Mouse (Mus musculus) left cerebral cortex, adult 2 months (tissue): Measurements from ENCODE around the gene Slc38a2. TPM values are rescaled to one million over a fixed set of nuclear protein-coding genes. Genes with fewer than 3 reads are reported as not detected.

ENCODE experiments used
- DNase-seq, 2 experiments: peaks; one replicate each; pipeline ENCODE4 v3.0.0; 2021 to 2022; ENCODE audit warnings: low spot score in 2 of 2, mixed read lengths in 1 of 2; ENCODE audit errors: extremely low spot score in 1 of 2
- H3K27ac ChIP-seq: fragments of 200-600 bp; 2 replicates; pipeline ENCODE4 v1.8.1; 2022
- H3K4me3 ChIP-seq: fragments of 200-600 bp; 2 replicates; pipeline ENCODE4 v1.8.1; 2022
- CTCF ChIP-seq: fragments of 200-600 bp; IDR thresholded peaks from 2 replicates; pipeline ENCODE4 v1.8.1; 2022; ENCODE audit warnings: antibody characterized with exemption, mild to moderate bottlenecking, moderate library complexity
- intact Hi-C: fragments of 180-260 bp; cut with DNase I; formaldehyde crosslinking; loops from one replicate; pipeline ENCODE4 v1.15.1; 2025
- total RNA-seq, 2 experiments: library from RNA; stranded (reverse); gene quantifications; 2 replicates each; pipeline ENCODE4 v1.2.3; 2021

The Slc38a2 gene
- total RNA-seq, 2 experiments from 2014 or later, result 96.9 to 108 TPM

DNA sequence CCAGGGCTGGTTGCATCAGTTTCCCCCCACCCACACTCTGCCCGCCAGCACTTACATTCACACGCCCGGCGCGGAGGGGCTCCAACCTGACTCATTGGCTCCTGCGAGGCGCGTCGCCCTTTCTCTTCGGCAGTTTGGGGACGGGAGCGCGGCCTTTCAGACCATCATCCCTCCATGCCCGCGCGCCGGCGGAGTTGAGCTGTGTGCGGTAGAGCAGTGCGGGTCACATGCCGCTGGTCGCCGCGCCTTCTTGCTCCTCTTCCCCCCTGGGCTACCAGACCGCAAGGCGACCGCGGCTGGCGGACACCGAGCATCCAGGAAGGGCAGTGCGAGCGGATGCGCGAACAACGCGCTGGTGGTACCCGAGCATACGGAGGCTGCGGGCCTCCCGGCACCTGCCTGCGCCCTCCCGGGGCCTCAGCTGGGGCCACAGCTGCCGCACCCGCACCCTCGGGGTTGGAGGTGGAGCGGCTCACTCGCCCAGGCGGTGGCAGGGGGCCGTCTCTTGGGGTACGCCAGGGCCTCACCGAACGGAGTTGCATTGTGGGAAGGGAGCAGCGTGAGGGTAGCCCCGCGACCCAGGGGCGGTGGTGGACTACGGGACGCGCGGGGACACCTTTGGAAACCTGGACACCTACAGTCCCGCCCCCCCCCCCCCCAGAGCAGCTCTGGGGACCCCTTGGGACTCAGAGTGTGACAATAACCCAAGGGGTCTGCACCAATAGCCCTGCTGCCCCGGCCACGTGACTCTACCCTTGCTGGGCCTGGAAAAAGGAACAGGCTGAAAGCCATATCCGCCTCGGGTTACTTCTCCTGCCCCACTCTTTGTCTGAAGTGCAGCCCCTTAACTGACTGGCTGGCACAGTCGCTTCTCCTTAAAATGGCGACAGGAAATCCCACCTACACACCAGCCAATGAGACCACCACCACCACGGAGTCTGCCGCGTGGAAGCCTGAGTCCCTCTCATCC, 56.8 kb downstream of the Slc38a2 start, which contains the start of gene Slc38a1:
Gene Slc38a1 (minus strand): TSS at position 478 of the 970 bp plus-strand sequence.
- peak; percentile 53 to 60 for DNase-seq
- Histone ChIP-seq H3K4me3 (peak within 1 kb of the TSS; percentile 84), H3K27ac (peak within 1 kb of the TSS; percentile 98)
- intact Hi-C loops, result loop anchor here (2.0 kb wide), 1 partner anchor 48 kb away; no protein-coding TSS in a partner anchor
- no peak for TF ChIP-seq CTCF

DNA sequence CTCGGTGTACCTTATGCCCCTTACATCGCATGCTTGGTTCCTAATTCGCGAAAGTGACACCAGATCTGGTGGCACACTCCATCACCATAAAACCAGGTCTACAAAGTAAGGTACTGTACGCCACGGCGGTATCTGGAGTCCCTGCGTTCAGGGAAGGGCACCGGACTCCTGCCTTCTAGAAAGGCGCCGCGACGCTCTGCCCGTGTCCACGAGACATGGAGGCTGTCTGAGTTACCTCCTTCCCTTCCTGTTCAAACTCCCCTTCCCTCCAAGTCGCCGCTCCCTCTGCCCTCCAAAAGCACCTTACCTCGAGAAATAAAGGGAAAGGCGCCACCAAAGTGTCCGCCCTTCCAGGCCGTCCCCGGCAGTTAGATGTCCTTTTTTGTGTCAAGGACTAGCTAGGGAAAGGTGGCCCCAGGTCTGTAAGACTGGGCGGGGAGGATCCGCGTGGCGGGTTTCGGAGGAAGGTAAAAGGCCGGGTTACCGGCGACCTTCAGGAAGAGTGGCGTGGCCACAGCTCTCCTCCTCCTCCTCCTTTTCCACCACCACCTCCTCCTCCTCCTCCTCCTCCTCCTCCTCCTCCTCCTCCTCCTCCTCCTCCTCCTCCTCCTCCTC, 57.6 kb downstream of the Slc38a2 start:
- intact Hi-C loops, result loop anchor here (2.0 kb wide), 1 partner anchor 49 kb away; no protein-coding TSS in a partner anchor
- H3K4me3 ChIP-seq, result peak overlapping the region; percentile 84
- no peak for TF ChIP-seq CTCF
- DNase-seq, result no peak
- peak overlapping the region; percentile 80 for H3K27ac ChIP-seq

DNA sequence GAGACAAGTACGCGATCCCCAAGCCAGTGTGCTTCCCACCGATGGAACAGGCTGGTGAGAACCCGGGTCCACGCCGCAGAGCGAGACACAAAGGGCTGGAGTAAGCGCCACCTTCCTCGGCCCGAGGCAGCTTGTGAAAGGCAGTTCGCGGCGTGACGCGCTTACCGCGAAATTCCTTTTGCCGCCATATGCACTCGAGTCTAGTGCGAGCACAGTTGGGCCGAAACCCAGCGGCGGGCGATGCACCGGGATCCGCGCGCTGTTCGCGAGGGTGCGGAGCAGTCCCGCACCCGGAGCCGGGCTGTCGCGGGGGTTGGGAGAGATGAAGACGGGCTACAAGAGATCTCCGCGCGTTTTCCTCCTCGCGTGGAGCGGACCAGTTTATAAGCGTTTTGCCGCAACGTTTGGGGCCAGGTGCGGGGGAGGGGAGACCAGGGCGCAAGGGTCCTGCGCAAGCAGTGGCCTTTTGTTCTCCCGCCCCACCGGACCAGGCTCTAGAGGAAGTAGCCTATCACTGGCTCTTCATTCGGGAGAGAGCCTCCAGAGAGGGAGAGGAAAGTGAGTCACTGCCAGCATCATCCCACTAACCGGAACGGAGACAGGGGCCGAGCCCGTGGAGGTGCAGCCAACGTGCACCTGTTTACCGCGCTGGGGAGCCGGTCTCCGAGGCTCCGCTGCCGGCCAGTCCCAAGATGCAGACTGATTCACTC, 58.3 kb downstream of the Slc38a2 start:
- H3K4me3 ChIP-seq, result peak overlapping the region; percentile 84
- intact Hi-C loops, result no loop called here

DNA sequence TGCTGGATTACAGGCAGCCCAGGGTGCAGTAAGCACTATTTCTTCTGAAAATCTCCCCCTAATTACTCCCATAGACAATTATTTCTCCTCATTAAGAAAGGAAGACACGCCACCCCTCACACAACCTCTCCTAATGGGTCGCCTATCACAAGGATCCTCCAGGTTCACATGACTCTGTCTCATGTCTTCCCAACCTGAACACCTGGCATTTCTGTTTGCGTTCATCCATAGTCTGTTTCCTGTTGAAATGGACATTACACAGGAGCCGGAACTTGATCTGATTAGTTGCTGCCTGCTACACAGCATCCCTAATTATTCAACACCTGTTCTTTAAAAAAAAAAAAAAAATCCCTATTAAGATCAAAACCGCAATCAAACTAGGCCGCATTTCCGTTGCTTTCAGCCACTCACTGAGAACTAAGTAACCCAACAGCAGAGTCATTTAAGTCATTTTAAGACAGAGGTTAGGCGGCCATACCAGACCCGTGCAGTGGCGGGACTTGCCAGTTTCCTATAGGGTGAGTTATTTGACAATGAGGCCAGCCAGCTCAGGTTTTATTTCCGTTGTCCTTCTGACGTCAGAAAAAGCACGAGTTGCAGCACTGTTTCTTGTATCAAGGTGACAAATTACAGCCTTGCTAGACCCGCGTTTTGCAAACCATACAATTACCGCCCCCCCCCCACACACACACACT, 59.1 kb downstream of the Slc38a2 start:
- no peak for DNase-seq
- TF ChIP-seq CTCF, result no peak
- Histone ChIP-seq H3K27ac (peak overlapping the region; percentile 80; the same call in 1 of the 2 replicates), H3K4me3 (peak overlapping the region; percentile 84)
- intact Hi-C loops, result no loop called here

More for the DNA sequence above, 58.3 kb downstream of the Slc38a2 start:
- TF ChIP-seq CTCF, result no peak
- peak overlapping the region; percentile 80 for H3K27ac ChIP-seq
- peak; percentile 62 for DNase-seq

DNA sequence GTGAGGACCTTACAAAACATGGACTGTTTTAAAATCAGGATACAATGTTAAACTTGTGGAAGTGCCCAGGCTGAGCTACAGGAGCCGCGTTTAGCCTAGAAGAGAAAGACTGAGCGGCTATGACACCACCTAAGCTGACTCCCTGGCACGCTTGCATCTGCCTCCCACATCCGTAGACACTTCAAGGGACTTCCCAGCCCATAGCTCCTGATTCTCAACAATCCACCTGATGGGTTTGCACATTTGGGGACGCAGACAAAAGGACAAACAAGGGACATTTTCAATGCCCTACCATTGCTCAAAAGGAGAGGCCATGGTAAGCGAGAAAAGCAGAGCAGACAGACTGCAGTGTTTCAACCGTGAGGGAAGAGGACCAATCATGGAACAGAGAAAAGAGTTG, 59.9 kb downstream of the Slc38a2 start:
- Histone ChIP-seq H3K27ac (no peak overlapping the region), H3K4me3 (peak overlapping the region; percentile 84)
- no peak for TF ChIP-seq CTCF
- intact Hi-C loops, result no loop called here
- no peak for DNase-seq

DNA sequence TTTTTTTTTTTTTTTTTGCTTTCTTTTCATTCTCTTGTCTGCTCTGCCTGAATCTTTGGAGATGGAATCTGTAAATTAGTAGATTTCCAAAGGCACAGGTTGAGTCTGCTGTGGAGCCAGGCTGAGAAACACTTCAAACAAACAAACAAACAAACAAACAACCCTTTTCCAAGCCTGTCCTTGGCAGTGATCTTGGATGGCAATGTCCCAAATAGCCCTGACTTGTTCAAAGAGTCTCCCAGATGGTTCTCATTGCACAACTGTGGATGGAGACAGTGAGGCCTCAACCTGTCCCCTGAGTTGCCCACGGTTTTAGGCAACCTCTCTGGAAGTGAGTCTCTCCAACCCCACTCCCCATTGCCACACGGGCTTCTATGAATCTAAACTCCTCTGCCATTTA, 60.9 kb downstream of the Slc38a2 start:
- no peak for TF ChIP-seq CTCF
- intact Hi-C loops, result no loop called here
- no peak overlapping the region for H3K4me3 ChIP-seq

DNA sequence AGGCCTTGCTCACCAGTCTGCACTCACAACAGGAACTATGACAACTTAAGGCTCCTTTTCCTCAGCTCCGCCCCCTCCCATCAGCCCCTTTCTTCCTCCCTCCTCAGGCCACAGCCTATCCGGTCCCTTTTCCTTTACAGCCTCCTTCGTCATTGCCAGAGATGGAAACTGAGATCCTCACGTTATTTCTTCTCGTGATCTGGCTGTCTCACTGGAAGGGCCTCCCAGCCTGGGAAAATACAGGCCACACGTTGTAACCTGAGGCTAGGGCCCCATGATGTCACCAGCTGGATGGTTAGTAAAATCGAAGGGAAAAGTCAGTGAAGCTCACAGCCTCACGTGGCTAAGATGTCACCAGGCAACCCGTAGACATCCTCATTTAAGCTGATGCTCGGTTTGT, 61.4 kb downstream of the Slc38a2 start:
- intact Hi-C loops, result no loop called here
- H3K27ac ChIP-seq, result no peak overlapping the region
- no peak for TF ChIP-seq CTCF
- no peak for DNase-seq
- no peak overlapping the region for H3K4me3 ChIP-seq

More for the DNA sequence above, 60.9 kb downstream of the Slc38a2 start:
- H3K27ac ChIP-seq, result no peak overlapping the region
- DNase-seq, result no peak

Other genes starting within 250 kb of the Slc38a2 start
- 10 to 100 TPM; 50.7 to 54.5 TPM for gene Scaf11, start 238.9 kb downstream of the Slc38a2 start, total RNA-seq
- gene Slc38a1, start 56.8 kb downstream of the Slc38a2 start, total RNA-seq, result 100 to 1,000 TPM; 111 to 116 TPM